Mouse (Mus musculus) liver, embryonic 16.5 days (tissue): ENCODE data around the gene Supt5. TPM values are rescaled to one million over a fixed set of nuclear protein-coding genes. Genes with fewer than 3 reads are reported as not detected.

Experiments
- ATAC-seq: fragments of 200-750 bp; cut with Nextera tagmentation; 2 replicates; pipeline ENCODE4 v1.8.0; 2017; ENCODE audit warnings: low read depth, mild to moderate bottlenecking, moderate number of reproducible peaks, moderate library complexity
- H3K27ac ChIP-seq: fragments of 300-500 bp; sonication (generic); 2 replicates; pipeline ENCODE4 v1.5.1; 2014; ENCODE audit warnings: mild to moderate bottlenecking, low read length
- H3K27me3 ChIP-seq: fragments of 300-500 bp; sonication (generic); 2 replicates; pipeline ENCODE4 v1.6.1; 2014; ENCODE audit warnings: low read depth, low read length, mixed read lengths; ENCODE audit not compliant: control insufficient read depth, insufficient read depth
- H3K36me3 ChIP-seq: fragments of 300-500 bp; sonication (generic); 2 replicates; pipeline ENCODE4 v1.6.1; 2014; ENCODE audit warnings: mild to moderate bottlenecking; ENCODE audit not compliant: control insufficient read depth, insufficient read depth
- H3K4me1 ChIP-seq: fragments of 300-500 bp; sonication (generic); 2 replicates; pipeline ENCODE4 v1.6.1; 2014; ENCODE audit warnings: low read depth, low read length, mixed read lengths; ENCODE audit not compliant: control insufficient read depth
- H3K4me2 ChIP-seq: fragments of 300-500 bp; sonication (generic); 2 replicates; pipeline ENCODE4 v1.6.1; 2014; ENCODE audit warnings: low read depth, low read length, mixed read lengths
- H3K4me3 ChIP-seq: fragments of 300-500 bp; sonication (generic); 2 replicates; pipeline ENCODE4 v1.5.1; 2014; ENCODE audit warnings: low read depth, mild to moderate bottlenecking, low read length
- H3K9ac ChIP-seq: fragments of 300-500 bp; sonication (generic); 2 replicates; pipeline ENCODE4 v1.6.1; 2014; ENCODE audit warnings: low read depth, low read length
- H3K9me3 ChIP-seq: fragments of 300-500 bp; sonication (generic); replicated peaks from 2 replicates; pipeline ENCODE4 v1.6.1; 2016; ENCODE audit warnings: low read length; ENCODE audit not compliant: control insufficient read depth
- WGBS: fragments of 180-500 bp; shearing (Covaris S2); extraction: QIAGEN DNeasy Blood & Tissue Kit; methylation state at CpG from one replicate; pipeline ENCODE4 v1.1.7; 2014; ENCODE audit not compliant: insufficient replicate concordance; 5-methylcytosine and 5-hydroxymethylcytosine counted together
- polyA plus RNA-seq: library from polyadenylated mRNA; unstranded; fragments of >200 nt; fragmentation: Nextera tagmentation; extraction: Ambion mirVana; gene quantifications from 2 replicates; pipeline ENCODE4 v1.2.1, GENCODE M21; 2015

Gene Supt5
- polyA plus RNA-seq, 1 experiment from 2014 or later = 34.0 TPM

DNA sequence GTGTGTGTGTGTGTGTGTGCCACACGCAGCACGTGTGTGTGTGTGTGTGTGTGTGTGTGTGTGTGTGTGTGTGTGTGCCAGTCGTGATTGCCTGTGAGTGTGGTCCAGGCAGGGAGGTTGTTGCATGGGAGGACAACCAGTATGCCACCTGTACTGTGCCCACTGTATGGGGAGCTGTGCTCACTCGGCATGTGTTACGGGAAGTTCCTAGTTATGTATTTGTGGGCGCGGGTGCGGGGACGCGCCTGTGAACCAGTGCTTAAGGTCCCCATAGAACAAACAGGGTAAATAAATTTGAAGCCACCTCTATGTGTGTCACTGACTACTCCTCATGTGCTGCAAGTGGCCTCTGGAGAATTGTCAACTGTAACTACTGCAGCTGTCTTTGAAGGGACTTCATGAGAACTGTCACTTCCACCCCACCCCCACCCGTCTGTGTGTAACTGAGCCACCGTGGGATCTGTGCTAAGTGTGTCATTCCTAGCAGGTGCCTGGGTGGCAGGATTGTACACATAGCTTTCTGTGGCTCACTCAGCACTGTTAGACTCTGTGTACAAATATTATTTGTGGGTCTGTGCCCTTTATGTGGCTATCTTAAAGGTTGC is 43.9 kb upstream of the Supt5 start:
- H3K9me3 ChIP-seq = no peaks in the 10 kb centered on the region
- H3K9ac ChIP-seq = peak overlapping the region; percentile 50
- H3K27ac ChIP-seq = peak overlapping the region; percentile 97
- H3K36me3 ChIP-seq = peaks cover 3% of the 10 kb centered on the region; the same call in 1 of the 2 replicates
- no peaks in the 10 kb centered on the region for H3K27me3 ChIP-seq
- 0 out of 2 replicates have a peak, but pooled peaks have one; percentile 1 for ATAC-seq
- peak overlapping the region; percentile 58 for H3K4me3 ChIP-seq
- 10% methylated on average over 11 of the region's 12 CpGs for WGBS
- peak overlapping the region; percentile 96 for H3K4me2 ChIP-seq
- H3K4me1 ChIP-seq = peaks cover 84% of the 10 kb centered on the region

GRCm38 (mm10) chr7:28381938-28382337 is 43.4 kb upstream of the Supt5 start:
- under 1% methylated on average over 20 of the region's 20 CpGs for WGBS

GRCm38 (mm10) chr7:28381017-28381790 is 42.7 kb upstream of the Supt5 start:
- WGBS = under 1% methylated on average over 30 of the region's 30 CpGs
- peak overlapping the region; percentile 97 for H3K27ac ChIP-seq
- peaks cover 92% of the 10 kb centered on the region for H3K4me1 ChIP-seq
- no peaks in the 10 kb centered on the region for H3K9me3 ChIP-seq
- no peaks in the 10 kb centered on the region for H3K27me3 ChIP-seq
- peaks cover 4% of the 10 kb centered on the region; the same call in 1 of the 2 replicates for H3K36me3 ChIP-seq
- H3K4me2 ChIP-seq = peak overlapping the region; percentile 96
- H3K4me3 ChIP-seq = peak overlapping the region; percentile 58
- peak overlapping the region; percentile 50 for H3K9ac ChIP-seq
- ATAC-seq = peak; percentile 22

More at GRCm38 (mm10) chr7:28381938-28382337, 43.4 kb upstream of the Supt5 start:
- Histone ChIP-seq H3K9me3 (no peaks in the 10 kb centered on the region), H3K27me3 (no peaks in the 10 kb centered on the region), H3K4me2 (peak overlapping the region; percentile 96), H3K4me3 (peak overlapping the region; percentile 58), H3K36me3 (peaks cover 4% of the 10 kb centered on the region; the same call in 1 of the 2 replicates), H3K4me1 (peaks cover 89% of the 10 kb centered on the region), H3K9ac (peak overlapping the region; percentile 50), H3K27ac (peak overlapping the region; percentile 97)
- ATAC-seq = peak; percentile 19

- H3K4me2 ChIP-seq = peak within 1 kb of the TSS; percentile 96
- peak within 1 kb of the TSS; percentile 97 for H3K27ac ChIP-seq
- H3K4me3 ChIP-seq = peak within 1 kb of the TSS; percentile 79
- no peak for ATAC-seq
- H3K4me1 ChIP-seq = peaks cover 92% of the 10 kb centered on the region
- H3K9me3 ChIP-seq = no peaks in the 10 kb centered on the region
- H3K36me3 ChIP-seq = peaks cover 4% of the 10 kb centered on the region; the same call in 1 of the 2 replicates
- peak within 1 kb of the TSS; percentile 88 for H3K9ac ChIP-seq
- WGBS = 28% methylated on average over 17 of the region's 17 CpGs
- no peaks in the 10 kb centered on the region for H3K27me3 ChIP-seq
Observed at GRCm38 (mm10) chr7:28380237-28381016, 41.9 kb upstream of the Supt5 start, which contains the start of gene Zfp36. Gene Zfp36 (minus strand): TSS chr7:28380253.

GRCm38 (mm10) chr7:28378769-28379651 is 40.5 kb upstream of the Supt5 start:
- H3K9me3 ChIP-seq = no peaks in the 10 kb centered on the region
- peak overlapping the region; percentile 97 for H3K27ac ChIP-seq
- peak; percentile 59 for ATAC-seq
- peak overlapping the region; percentile 79 for H3K4me3 ChIP-seq
- under 1% methylated on average over 51 of the region's 53 CpGs for WGBS
- peak overlapping the region; percentile 96 for H3K4me2 ChIP-seq
- no peaks in the 10 kb centered on the region for H3K27me3 ChIP-seq
- H3K4me1 ChIP-seq = peaks cover 95% of the 10 kb centered on the region
- peak overlapping the region; percentile 88 for H3K9ac ChIP-seq
- peaks cover 4% of the 10 kb centered on the region; the same call in 1 of the 2 replicates for H3K36me3 ChIP-seq

GRCm38 (mm10) chr7:28378066-28378690 is 39.6 kb upstream of the Supt5 start:
- peak overlapping the region; percentile 97 for H3K27ac ChIP-seq
- H3K4me2 ChIP-seq = peak overlapping the region; percentile 96
- ATAC-seq = no peak
- no peaks in the 10 kb centered on the region for H3K9me3 ChIP-seq
- H3K4me1 ChIP-seq = peaks cover 92% of the 10 kb centered on the region
- H3K36me3 ChIP-seq = peaks cover 4% of the 10 kb centered on the region; the same call in 1 of the 2 replicates
- H3K4me3 ChIP-seq = peak overlapping the region; percentile 79
- 20% methylated on average over 32 of the region's 32 CpGs for WGBS
- H3K9ac ChIP-seq = peak overlapping the region; percentile 88
- no peaks in the 10 kb centered on the region for H3K27me3 ChIP-seq

GRCm38 (mm10) chr7:28377190-28378065 is 38.9 kb upstream of the Supt5 start:
- H3K27ac ChIP-seq = peak overlapping the region; percentile 97
- peaks cover 87% of the 10 kb centered on the region for H3K4me1 ChIP-seq
- no peaks in the 10 kb centered on the region for H3K9me3 ChIP-seq
- peak overlapping the region; percentile 96 for H3K4me2 ChIP-seq
- H3K27me3 ChIP-seq = no peaks in the 10 kb centered on the region
- H3K36me3 ChIP-seq = peaks cover 4% of the 10 kb centered on the region; the same call in 1 of the 2 replicates
- H3K9ac ChIP-seq = peak overlapping the region; percentile 88
- WGBS = 57% methylated on average over 18 of the region's 18 CpGs
- H3K4me3 ChIP-seq = peak overlapping the region; percentile 79
- ATAC-seq = no peak
